Mouse (Mus musculus): ENCODE data around the gene Lpp.

- TF ChIP-seq CTCF (IDR thresholded peaks at IDR 0.05; ENCODE audit: low read depth, low read length), result no peak
- TF ChIP-seq POLR2A (IDR thresholded peaks at IDR 0.05; ENCODE audit: borderline replicate concordance, low read depth, low read length), result no peak
Observed at GRCm38 (mm10) chr16:24595493-24595892, 202.2 kb downstream of the Lpp start.

Measured in bone marrow macrophage, adult 2 months (primary cell).